Mouse (Mus musculus): ENCODE data around the gene Dmgdh.

DNA sequence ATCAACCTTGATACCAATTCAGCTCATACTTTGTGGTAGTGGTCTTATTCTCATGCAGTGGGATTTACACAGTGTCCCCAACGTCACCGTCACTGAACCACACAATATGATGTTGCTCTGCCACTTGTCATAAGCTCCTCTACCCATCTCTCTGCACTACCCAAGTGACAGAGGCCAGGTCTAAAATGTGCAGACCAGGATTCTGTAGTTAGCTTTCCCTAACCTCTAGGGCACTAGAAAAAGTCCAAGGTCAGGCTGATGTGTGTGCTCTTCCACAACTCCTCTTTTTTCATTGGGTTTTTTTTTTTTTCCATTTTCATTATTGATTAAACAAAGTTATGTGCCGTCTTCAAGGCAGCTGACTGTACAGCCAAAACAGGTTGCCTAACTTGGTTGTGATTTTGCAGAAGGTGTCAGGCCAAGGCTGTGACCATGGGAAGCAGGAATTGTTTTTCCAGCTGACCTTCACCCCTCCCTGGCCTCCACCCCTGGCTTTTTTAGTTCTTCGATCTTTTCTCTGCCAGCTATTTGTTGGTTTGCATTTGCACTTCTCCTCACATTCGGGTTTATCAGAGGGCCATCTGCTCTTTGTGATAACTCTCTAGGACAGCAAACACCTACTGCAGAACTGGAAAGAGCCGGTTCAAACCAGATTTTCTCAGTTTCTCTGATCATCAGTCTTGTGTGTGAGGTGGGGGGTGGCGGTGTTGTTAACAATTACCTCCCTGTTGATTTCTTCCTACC is 25.7 kb upstream of the Dmgdh start:
- TF ChIP-seq CTCF (IDR thresholded peaks at IDR 0.05; ENCODE audit: insufficient read depth, low read depth, low read length): no peak
- no peak for TF ChIP-seq POLR2A (IDR thresholded peaks at IDR 0.05; ENCODE audit: insufficient read depth, low read depth, low read length)

Data from olfactory bulb, adult 2 months (tissue).